Mouse (Mus musculus): ENCODE data around the gene Fam228b. TPM values are rescaled to one million over a fixed set of nuclear protein-coding genes. Genes with fewer than 3 reads are reported as not detected.
A peak's percentile ranks its signal among the peaks of the same experiment; 100 is the strongest.
"Not testable (repeated sequence)": the region's sequence is repeated elsewhere in the genome, so short reads cannot be mapped to it uniquely, and the experiment has no call there.

Fam228b gene
- polyA plus RNA-seq, 1 experiment from 2014 or later = 7.7 TPM

DNA sequence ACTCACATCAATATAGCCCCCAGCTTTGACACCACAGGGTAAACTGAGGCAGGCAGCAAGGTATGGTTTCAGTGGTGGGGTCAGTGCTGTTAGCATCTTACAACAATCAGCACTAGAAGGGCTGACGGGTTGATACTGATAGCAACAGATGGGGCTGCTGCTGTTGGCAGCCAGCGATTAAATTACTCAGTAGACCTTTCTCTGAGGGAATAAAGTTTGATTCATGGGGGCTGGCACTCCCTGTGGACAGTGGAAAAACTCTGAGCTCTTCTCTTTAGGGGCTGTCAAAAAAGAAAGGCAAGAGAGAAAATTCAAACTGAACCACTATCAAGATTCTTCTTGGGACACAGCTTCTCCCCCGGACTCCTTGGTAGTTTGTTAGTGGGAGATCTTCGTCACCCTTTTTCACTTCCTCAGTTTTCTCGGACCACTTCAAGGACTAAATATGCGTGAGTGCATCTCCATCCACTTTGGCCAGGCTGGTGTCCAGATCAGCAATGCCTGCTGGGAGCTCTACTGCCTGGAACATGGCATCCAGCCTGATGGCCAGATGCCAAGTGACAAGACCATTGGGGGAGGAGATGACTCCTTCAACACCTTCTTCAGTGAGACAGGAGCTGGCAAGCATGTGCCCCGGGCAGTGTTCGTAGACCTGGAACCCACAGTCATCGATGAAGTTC, 12.8 kb upstream of the Fam228b start:
- H3K27ac ChIP-seq (replicated peaks); H3K4me2 ChIP-seq; H3K9ac ChIP-seq (replicated peaks); H3K36me3 ChIP-seq; H3K4me1 ChIP-seq; ATAC-seq (ENCODE audit: low FRiP score); H3K4me3 ChIP-seq (replicated peaks); H3K27me3 ChIP-seq (replicated peaks); H3K9me3 ChIP-seq (replicated peaks): not testable (repeated sequence)
- 88% methylated on average over 9 of the region's 9 CpGs for WGBS

DNA sequence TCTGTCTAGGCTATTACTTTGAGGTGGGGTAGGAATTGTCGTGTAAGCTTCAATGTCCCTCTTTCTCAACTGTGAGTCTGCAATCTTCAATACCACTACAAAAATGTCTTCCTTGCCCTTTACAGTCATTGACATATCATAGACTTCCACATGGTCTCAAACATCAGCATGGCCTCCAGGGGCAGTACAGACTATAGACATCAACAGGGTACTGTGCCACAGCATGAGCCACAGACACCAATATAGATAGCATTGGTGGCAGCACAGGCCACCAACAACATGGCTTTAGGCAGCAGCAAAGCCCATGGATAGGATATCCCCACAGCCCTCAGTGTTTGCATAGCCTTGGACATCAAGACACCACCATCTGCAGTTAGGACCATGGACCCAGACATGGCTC, 12.2 kb upstream of the Fam228b start:
- WGBS = 97% methylated on average over 1 of the region's 1 CpGs
- H3K27me3 ChIP-seq (replicated peaks) = no peaks in the 10 kb centered on the region
- H3K9me3 ChIP-seq (replicated peaks) = no peaks in the 10 kb centered on the region
- no peak overlapping the region for H3K4me3 ChIP-seq (replicated peaks)
- no peak for ATAC-seq (ENCODE audit: low FRiP score)
- H3K9ac ChIP-seq (replicated peaks) = no peak overlapping the region
- no peaks in the 10 kb centered on the region for H3K4me1 ChIP-seq
- H3K36me3 ChIP-seq = 0 out of 2 replicates have a peak, but pooled peaks cover 3% of the 10 kb centered on the region
- no peak overlapping the region for H3K27ac ChIP-seq (replicated peaks)
- H3K4me2 ChIP-seq = no peak overlapping the region

DNA sequence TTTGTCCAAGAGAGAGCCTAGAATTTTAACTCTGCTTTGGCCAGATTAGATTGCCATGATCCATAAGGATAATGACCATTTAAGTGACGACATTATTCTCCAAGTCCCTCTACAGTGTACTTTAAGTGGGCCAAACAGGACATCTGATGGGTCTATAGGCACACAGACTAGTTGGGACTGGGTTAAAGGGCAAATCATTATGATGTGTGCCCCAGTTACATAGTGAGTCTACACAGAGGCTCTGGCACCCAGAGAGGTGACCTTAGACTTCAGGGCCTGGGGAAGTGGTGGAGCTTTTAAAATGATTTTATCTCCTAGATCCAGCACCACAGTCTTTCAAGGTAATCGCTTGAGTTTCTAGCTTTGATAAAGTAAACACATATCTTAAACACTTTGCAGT, 11.2 kb upstream of the Fam228b start:
- no peaks in the 10 kb centered on the region for H3K27me3 ChIP-seq (replicated peaks)
- WGBS = 74% methylated on average over 2 of the region's 2 CpGs
- no peak for ATAC-seq (ENCODE audit: low FRiP score)

DNA sequence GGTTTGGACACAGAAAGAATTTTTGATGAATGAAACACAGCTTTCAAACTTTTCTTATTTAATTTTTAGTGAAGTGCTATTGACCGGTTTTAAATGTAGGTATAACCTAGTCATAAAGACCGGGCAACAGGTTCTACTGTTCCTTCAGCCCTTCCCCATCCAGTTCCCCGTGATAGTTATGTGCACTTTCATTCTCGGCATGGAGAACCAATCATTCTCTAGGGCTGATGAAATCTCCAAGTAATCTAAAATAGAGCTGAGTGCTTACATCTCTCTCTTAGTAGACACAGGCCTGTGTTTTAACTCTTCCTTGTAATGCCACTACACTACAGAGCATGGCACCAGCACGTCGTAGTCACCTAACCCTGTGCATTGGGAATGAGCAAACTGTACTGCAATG, 8.7 kb upstream of the Fam228b start:
- no peak for ATAC-seq (ENCODE audit: low FRiP score)
- Histone ChIP-seq H3K9me3 (replicated peaks) (no peaks in the 10 kb centered on the region), H3K36me3 (0 out of 2 replicates have a peak, but pooled peaks cover 3% of the 10 kb centered on the region), H3K9ac (replicated peaks) (no peak overlapping the region), H3K27ac (replicated peaks) (no peak overlapping the region), H3K4me2 (no peak overlapping the region), H3K4me1 (no peaks in the 10 kb centered on the region), H3K27me3 (replicated peaks) (no peaks in the 10 kb centered on the region), H3K4me3 (replicated peaks) (no peak overlapping the region)
- 89% methylated on average over 6 of the region's 6 CpGs for WGBS

More for the DNA sequence above, 11.2 kb upstream of the Fam228b start:
- Histone ChIP-seq H3K9me3 (replicated peaks) (no peaks in the 10 kb centered on the region), H3K4me1 (no peaks in the 10 kb centered on the region), H3K36me3 (0 out of 2 replicates have a peak, but pooled peaks cover 3% of the 10 kb centered on the region), H3K4me2 (no peak overlapping the region), H3K4me3 (replicated peaks) (no peak overlapping the region), H3K9ac (replicated peaks) (no peak overlapping the region), H3K27ac (replicated peaks) (no peak overlapping the region)

DNA sequence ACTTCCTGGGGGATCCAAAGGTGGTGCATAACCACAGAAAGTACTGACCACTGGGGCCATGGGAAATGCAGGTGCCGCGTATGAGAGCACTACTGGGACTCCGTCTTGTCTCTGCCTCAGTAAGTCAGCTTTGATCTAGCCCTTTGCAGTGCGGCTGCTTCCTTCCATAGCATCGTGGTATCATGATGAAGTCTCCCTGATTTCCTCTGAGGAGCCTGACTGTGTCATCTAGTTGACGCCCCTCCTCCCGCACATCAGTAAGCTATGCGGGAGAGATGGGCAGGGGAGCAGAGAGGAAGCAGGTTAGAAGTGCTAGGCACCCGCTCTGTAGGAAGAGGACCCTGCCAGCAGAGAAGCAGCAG, 6.5 kb upstream of the Fam228b start:
- H3K4me1 ChIP-seq = no peaks in the 10 kb centered on the region
- H3K36me3 ChIP-seq = 0 out of 2 replicates have a peak, but pooled peaks cover 3% of the 10 kb centered on the region
- H3K27ac ChIP-seq (replicated peaks) = no peak overlapping the region
- no peak overlapping the region for H3K4me2 ChIP-seq
- ATAC-seq (ENCODE audit: low FRiP score) = no peak
- no peak overlapping the region for H3K4me3 ChIP-seq (replicated peaks)
- H3K9me3 ChIP-seq (replicated peaks) = no peaks in the 10 kb centered on the region
- no peak overlapping the region for H3K9ac ChIP-seq (replicated peaks)
- H3K27me3 ChIP-seq (replicated peaks) = no peaks in the 10 kb centered on the region
- 80% methylated on average over 9 of the region's 9 CpGs for WGBS

DNA sequence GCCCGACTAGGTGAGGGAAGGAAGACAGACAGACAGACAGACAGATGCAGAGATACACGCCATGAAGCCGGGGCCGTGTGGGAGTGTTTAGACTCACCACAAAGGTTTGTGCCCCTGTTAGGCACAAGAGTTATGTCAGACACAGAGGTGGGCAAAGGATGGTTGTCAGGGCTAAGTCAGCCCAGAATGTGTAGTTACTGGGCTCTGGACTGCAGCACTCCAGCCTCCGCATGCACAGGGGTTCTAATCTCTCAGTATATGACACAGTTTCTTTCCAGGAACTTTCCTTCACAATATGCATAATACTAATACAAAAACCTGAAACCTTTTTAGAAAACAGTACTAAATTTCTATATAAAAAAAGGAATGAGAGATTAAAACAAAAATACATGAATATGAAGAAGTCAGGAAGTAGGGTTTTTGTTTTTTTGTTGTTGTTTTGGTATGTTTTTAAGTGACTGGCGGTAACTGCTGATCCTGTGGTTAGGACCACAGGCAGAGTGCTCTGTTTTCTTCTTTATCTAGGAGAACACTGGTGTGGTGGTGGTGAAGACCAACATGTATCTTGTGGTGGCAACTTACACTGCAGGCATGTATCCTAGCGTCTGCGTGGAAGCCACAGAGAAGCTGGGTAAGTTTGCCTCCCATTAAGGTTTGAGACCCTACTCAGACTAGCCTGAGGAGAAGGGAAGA, 6.0 kb upstream of the Fam228b start:
- Histone ChIP-seq H3K4me2 (no peak overlapping the region), H3K27ac (replicated peaks) (no peak overlapping the region), H3K27me3 (replicated peaks) (no peaks in the 10 kb centered on the region), H3K9me3 (replicated peaks) (no peaks in the 10 kb centered on the region), H3K4me1 (no peaks in the 10 kb centered on the region), H3K4me3 (replicated peaks) (no peak overlapping the region), H3K36me3 (0 out of 2 replicates have a peak, but pooled peaks cover 3% of the 10 kb centered on the region), H3K9ac (replicated peaks) (no peak overlapping the region)
- no peak for ATAC-seq (ENCODE audit: low FRiP score)
- 91% methylated on average over 8 of the region's 8 CpGs for WGBS

DNA sequence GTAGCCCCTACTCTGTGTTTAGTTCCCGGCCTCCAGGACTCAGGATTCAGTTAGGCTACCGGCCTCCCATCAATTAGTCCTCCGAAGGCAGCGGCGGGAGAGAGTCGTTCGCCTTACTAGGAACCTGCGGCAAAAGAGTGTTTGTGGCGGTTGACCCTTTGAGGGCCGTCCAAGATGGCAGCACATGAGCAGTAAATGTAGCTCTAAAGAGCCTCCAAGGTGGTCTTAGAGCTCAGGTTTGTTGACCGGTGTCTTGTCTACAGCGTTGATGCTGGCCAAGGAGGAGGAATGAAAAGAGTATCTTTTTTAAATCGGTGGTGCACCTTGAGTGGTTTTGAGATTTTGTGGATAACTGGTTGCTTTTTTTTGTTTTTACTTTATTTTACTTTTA, 261 bp upstream of the Fam228b start:
- peak overlapping the region; percentile 92 for H3K9ac ChIP-seq (replicated peaks)
- peak overlapping the region; percentile 77 for H3K4me3 ChIP-seq (replicated peaks)
- H3K36me3 ChIP-seq = no peaks in the 10 kb centered on the region
- peak overlapping the region; percentile 99 for H3K27ac ChIP-seq (replicated peaks)
- H3K4me1 ChIP-seq = peaks cover 4% of the 10 kb centered on the region; the same call in 1 of the 2 replicates
- peak; percentile 56 for ATAC-seq (ENCODE audit: low FRiP score)
- WGBS = 15% methylated on average over 13 of the region's 13 CpGs
- H3K27me3 ChIP-seq (replicated peaks) = no peaks in the 10 kb centered on the region
- H3K4me2 ChIP-seq = peak overlapping the region; percentile 75
- H3K9me3 ChIP-seq (replicated peaks) = no peaks in the 10 kb centered on the region

DNA sequence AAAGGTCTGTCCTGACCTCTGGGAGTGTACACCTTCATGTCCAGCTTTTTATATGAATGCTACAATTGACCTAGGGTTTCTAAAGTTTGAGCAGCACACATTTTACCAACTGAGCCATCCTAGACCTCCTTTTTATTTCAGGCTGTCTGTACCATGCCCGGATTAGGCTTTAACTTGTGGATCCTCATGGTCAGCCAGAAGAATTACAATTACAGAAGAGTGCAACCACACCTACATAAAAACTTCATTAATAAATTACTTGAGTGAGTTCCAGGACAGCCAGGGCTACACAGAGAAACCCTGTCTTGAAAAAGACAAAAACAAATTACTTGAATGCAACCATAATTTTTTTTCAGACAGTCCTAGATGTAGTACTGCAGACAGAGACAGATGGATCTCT, 12.0 kb downstream of the Fam228b start:
- H3K4me3 ChIP-seq (replicated peaks) = no peak overlapping the region
- H3K36me3 ChIP-seq = no peaks in the 10 kb centered on the region
- no peak overlapping the region for H3K4me2 ChIP-seq
- H3K27me3 ChIP-seq (replicated peaks) = no peaks in the 10 kb centered on the region
- H3K4me1 ChIP-seq = no peaks in the 10 kb centered on the region
- H3K9me3 ChIP-seq (replicated peaks) = no peaks in the 10 kb centered on the region; the same call in 1 of the 2 replicates
- ATAC-seq (ENCODE audit: low FRiP score) = no peak
- H3K27ac ChIP-seq (replicated peaks) = no peak overlapping the region
- no peak overlapping the region for H3K9ac ChIP-seq (replicated peaks)
- 86% methylated on average over 1 of the region's 1 CpGs for WGBS

DNA sequence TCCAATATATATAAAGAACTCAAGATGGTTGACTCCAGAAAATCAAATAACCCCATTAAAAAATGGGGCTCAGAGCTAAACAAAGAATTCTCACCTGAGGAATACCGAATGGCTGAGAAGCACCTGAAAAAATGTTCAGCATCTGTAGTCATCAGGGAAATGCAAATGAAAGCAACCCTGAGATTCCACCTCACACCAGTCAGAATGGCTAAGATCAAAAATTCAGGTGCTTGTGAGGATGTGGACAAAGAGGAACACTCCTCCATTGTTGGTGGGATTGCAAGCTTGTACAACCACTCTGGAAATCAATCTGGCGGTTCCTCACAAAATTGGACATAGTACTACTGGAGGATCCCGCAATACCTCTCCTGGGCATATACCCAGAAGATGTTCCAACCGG, 14.6 kb downstream of the Fam228b start:
- not testable (repeated sequence) for H3K4me2 ChIP-seq; H3K9ac ChIP-seq (replicated peaks); H3K4me1 ChIP-seq; H3K27me3 ChIP-seq (replicated peaks); H3K4me3 ChIP-seq (replicated peaks); H3K9me3 ChIP-seq (replicated peaks); ATAC-seq (ENCODE audit: low FRiP score); H3K27ac ChIP-seq (replicated peaks); H3K36me3 ChIP-seq
- 92% methylated on average over 4 of the region's 4 CpGs for WGBS

DNA sequence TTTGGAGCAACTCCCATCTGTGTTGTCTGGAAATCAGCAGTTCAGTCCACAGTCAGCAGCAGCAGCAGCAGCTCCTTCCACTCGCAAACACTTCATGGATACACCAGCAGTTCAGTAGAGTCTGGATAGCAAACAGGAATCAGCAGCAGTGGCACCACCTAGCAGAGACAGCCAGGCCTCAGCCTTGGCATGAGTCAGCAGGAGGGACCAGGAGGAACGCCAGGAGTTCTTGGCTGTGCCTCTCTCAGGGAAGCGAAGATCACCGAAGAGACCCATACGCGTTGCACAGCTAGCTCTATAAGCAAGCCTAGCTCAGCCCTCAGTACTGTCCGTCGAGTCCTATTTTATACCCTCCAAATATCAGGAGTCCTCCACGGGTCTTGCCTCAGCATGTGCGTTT, 24.6 kb downstream of the Fam228b start:
- Histone ChIP-seq H3K4me1 (no peaks in the 10 kb centered on the region), H3K27me3 (replicated peaks) (no peaks in the 10 kb centered on the region), H3K9ac (replicated peaks) (no peak overlapping the region), H3K9me3 (replicated peaks) (no peaks in the 10 kb centered on the region), H3K36me3 (no peaks in the 10 kb centered on the region), H3K27ac (replicated peaks) (no peak overlapping the region), H3K4me2 (no peak overlapping the region), H3K4me3 (replicated peaks) (no peak overlapping the region)
- no peak for ATAC-seq (ENCODE audit: low FRiP score)
- WGBS = 95% methylated on average over 10 of the region's 10 CpGs

DNA sequence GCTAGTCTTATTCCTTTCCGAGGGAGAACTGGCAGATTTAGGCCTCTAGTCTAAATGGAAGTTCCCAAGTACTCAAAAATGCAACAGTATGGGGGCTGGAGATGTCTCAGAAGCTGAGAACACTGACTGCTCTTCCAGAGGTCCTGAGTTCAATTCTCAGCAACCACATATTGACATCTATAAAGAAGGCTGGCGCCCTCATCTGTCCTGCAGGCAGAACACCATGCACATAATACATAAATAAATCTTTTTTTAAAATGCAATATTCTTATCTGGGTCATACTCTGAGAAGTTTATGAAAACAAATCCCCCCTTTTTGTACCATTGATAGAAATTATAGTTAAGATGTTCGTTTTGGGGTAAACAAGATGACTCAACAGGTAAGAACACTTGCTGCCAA, 26.9 kb downstream of the Fam228b start:
- Histone ChIP-seq H3K27ac (replicated peaks) (no peak overlapping the region), H3K4me1 (no peaks in the 10 kb centered on the region), H3K9me3 (replicated peaks) (no peaks in the 10 kb centered on the region), H3K4me3 (replicated peaks) (no peak overlapping the region), H3K9ac (replicated peaks) (no peak overlapping the region), H3K4me2 (no peak overlapping the region), H3K27me3 (replicated peaks) (no peaks in the 10 kb centered on the region), H3K36me3 (no peaks in the 10 kb centered on the region)
- ATAC-seq (ENCODE audit: low FRiP score) = no peak
- WGBS = 90% methylated on average over 3 of the region's 3 CpGs

DNA sequence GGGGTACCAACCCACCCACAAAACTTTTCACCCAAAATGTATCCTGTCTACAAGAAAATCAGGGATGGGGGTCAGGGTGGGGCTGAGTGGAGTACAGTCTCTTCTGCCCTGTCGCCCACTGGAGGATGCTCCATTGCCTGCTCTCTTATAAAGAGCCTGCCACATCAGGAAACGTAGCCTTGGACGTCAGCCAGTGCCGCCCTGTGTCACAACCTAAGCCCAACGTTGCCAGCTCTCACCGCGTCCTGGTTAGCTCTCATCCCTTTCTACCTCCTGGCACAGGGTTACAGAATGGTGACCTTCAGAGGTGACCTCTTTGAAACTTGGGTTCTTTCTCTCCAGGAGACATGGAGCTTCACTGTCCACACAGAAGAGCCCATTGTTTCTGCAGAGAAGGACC, 28.2 kb downstream of the Fam228b start:
- no peaks in the 10 kb centered on the region for H3K4me1 ChIP-seq
- ATAC-seq (ENCODE audit: low FRiP score) = no peak
- WGBS = 77% methylated on average over 7 of the region's 7 CpGs
- H3K36me3 ChIP-seq = no peaks in the 10 kb centered on the region
- no peaks in the 10 kb centered on the region for H3K9me3 ChIP-seq (replicated peaks)
- no peak overlapping the region for H3K4me2 ChIP-seq
- H3K27me3 ChIP-seq (replicated peaks) = no peaks in the 10 kb centered on the region
- no peak overlapping the region for H3K9ac ChIP-seq (replicated peaks)
- no peak overlapping the region for H3K27ac ChIP-seq (replicated peaks)
- H3K4me3 ChIP-seq (replicated peaks) = no peak overlapping the region

Measured in neural tube, embryonic 15.5 days (tissue).